Mouse (Mus musculus) thymus, postnatal 10 days (tissue): ENCODE measurements around the gene Olfr734.

Experiments
- DNase-seq, 2 experiments: peaks; one replicate each; pipeline ENCODE4 v3.0.0; 2021; ENCODE audit warnings: low spot score in 2 of 2

The Olfr734 gene

GRCm38 (mm10) chr14:50326661-50327060 is at the start of gene Olfr734:
Olfr734 (minus strand) TSS chr14:50326761.
- no peak for DNase-seq

DNA sequence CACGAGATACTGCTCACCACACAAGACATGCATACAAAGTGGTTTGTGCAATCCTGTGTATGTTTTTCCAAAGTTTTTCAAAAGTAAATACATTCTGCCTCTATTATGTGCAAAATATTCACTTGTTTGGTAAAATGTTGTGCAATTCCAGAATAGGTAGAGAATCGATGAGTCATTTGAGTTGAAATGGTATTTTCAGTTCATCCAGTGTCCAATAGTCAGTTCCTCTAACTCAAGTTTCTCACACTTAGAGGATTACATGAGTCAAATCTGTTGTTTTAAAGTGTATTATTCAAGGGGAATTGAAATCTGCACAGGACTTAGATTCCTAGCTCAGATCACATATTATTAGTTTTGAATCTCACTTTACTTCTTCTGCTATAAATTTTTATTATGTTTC is 37.0 kb upstream of the Olfr734 start:
- no peak for DNase-seq

DNA sequence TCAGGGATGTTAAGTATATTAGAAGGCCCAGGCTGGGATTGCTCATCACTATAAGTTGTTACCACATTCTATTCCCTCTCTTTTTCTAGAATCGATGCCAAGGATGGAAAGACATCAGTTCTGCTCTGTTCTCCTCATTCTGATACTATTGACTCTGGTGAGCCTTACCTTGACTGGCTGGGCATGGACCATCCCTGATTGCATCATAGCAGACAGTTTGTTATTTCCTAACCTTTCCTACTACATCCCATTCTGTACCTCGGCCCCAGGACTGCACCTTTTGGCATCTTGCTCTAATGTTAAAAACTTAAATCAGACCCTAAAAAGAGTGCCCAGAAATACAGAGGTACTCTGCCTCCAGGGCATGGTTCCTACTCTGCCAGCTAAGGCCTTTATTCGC is 33.9 kb upstream of the Olfr734 start:
- no peak for DNase-seq

GRCm38 (mm10) chr14:50357593-50357992 is 31.0 kb upstream of the Olfr734 start, which contains the start of gene Tlr11:
Tlr11 (plus strand) TSS chr14:50357914.
- DNase-seq: no peak

DNA sequence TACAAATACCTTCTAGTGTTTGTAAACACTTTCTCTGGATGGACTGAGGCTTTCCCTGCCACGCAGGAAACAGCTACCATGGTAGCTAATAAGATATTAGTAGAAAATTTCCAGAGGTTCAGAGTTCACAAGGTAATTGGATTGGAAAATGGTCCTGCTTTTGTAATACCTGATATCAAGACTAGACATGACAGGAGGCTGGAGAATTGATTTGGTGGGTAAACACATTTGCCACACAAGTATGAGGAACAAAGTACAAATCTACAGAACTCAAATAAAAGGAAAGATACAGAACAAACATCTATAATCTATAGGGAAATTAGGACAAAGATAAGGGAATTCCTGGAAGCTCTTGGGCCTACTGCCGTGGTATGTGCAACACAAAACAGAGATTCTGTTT is 30.2 kb upstream of the Olfr734 start:
- no peak for DNase-seq

- DNase-seq: no peak
Measured at GRCm38 (mm10) chr14:50352438-50352837, 25.9 kb upstream of the Olfr734 start.

GRCm38 (mm10) chr14:50348796-50349195 is 22.2 kb upstream of the Olfr734 start, which contains the start of gene Olfr735:
Olfr735 (minus strand) TSS chr14:50348872.
- no peak for DNase-seq

- DNase-seq: no peak
Measured at GRCm38 (mm10) chr14:50301422-50301821, 25.1 kb downstream of the Olfr734 start, which contains the start of gene Olfr733. Olfr733 (minus strand) TSS chr14:50301522.

GRCm38 (mm10) chr14:50284106-50284505 is 42.5 kb downstream of the Olfr734 start, which contains the start of gene Olfr732:
Olfr732 (minus strand) TSS chr14:50284206.
- DNase-seq: no peak
